Mouse (Mus musculus): Measurements from ENCODE around the gene Tub.

Tub gene

DNA sequence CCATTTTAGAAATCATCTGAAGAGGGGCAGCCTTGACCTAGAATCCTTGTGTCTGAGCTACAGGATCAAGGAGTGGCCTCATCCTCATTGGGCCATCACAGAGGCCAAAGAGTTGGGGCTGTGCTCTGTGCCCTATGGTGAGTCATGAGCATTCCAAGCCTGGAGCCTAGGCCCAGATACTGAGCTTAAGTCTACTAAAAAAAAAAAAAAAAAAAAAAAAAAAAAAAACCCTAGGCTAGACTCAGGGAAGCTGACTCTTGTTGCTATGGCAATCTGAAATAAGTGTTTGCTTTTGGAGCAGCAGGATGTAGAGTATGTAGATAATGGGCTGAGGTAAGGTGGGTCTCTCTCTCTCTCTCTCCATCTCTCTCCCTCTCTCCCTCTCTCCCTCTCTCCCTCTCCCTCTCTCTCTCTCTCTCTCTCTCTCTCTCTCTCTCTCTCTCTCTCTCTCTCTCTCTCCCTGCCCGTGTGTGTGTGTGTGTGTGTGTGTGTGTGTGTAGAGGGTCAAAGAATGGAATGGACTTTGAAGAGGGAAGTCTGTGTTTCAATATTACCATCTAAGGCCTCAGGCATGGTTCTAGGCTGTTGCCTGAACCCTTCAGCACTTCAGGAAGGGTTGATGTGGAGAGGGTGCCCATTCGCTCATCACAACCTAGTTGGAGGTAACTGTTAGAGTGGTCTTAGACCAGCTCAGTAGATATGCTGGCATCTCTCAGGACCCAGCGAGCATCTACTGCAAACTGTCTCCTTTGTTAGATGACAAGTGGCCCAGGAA lies 36.0 kb downstream of the Tub start:
- DNase-seq: no peak

DNA sequence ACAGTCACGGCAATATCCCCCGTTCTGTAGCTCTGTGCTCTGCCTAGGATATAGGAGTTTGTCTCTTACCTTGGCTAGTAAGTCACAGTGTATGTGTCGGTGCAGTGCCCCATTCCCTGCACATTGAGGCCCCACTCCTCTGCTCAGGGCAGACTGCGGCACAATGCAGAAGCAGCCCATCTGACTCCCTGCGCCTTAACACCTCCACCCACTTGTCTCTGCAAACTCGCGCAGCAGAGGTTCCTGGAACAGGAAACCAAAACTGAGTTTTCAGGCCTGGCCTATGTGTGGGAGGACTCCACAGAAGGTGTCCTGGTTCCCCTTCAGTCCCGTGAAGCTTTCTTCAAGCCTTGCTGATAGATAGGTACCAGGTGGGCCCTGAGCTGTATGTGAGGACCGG lies 41.1 kb downstream of the Tub start:
- DNase-seq: peak; percentile 77

DNA sequence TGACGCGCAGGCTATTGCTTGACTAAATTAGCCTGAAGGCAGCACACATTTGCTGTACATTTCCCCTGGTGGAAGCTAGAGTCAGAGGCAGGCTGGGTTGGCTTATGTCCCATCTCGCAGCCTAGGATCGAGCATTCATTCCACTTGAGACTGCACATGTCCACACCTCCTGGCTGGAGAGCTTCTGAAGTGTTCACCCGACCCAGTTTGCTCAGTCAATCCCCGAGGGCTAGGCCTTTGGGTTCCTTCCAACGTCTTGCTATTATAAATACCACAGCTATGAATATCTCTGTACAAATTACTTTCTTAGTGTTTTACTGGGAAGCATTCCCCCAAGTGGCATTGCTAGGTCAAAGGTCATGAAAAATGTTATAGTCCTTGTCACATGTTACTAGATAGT lies 43.1 kb downstream of the Tub start:
- DNase-seq: no peak

DNA sequence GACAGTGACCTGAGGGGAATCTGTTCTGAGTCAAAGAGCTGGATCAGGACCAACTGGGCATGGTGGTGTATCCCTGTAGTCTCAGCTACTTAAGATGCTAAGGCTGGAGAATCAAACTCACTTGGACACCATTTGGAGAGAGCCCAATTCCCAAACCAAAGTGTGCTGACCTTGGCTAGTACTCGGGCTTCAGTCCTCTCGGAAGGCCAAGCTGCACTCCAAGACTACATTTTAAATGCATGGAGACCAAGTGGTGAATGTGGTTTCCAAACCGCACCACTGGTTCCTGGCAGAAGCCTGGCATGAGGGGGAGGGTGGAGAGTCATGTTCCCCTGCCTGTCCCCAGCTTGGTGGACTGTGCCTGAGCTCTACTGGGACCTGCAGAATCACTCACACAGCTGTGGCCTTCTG lies 43.7 kb downstream of the Tub start:
- DNase-seq: no peak

DNA sequence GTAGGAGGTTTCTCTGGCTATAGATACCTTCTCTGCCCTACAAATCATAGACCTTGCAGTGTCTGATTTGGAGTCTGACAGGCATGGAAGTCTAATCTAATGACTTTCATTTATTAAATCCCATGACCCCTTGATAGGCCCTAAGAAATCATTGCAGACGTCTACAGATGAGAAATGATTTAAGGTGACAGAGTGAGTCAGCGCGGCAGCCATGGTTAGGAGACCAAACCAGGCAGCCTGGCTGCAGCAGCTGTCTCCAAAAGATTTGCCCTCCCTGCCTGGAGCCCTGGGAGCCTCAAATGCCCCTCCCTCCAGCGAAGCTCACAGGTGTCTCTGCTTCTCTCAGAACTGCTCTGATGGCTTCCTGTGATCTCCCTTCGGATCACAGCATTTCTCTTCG lies 46.0 kb downstream of the Tub start:
- DNase-seq: no peak

DNA sequence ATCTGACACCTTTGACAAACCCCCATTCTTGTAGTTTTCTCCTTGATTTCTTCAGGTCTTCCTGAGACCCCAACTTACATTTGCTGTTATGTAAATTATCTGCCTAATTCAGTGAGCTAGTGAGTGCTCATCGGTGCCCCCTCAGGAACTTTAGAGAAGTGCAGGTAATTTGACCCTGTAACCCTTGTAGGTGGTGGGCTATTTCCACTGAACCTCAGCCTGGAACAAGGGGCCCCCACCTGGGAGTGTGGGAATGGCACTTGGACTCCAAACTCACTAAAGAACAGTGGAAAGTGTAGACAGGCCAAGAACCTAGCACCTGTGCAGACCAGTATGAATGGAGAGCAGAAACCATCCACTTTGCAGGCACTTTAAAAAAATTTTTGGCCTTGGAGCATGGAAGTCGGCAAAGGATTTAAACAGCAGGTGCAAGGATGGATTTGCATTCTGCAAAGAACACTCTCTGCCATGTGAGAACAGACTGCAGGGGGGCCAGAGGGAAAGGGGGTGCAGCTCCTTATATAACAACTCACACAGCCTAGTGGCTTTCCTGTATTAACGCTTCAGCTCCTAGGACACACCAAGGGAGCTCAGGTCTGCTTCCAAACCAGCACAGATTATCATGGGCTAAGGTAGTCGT lies 50.3 kb downstream of the Tub start:
- peak; percentile 80 for DNase-seq

DNA sequence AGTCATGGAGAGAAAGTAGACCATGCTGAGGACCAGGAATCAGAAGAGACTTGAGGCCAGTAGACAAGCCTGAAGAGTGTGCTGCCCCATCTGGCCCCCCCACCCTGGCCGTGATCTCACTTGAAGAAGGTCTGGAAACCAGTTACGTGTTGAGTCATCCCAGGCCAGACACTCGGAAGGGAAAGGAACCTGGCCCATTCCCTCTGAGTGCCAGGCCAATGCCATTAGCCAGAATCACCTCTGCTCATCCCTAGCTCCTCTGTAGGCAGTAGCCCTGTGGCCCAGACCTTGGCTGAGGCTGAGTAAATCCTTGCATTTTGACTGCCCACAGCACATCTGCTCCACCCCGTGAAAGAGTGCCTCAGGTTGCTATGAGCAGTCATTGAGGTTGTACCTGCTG lies 51.8 kb downstream of the Tub start:
- DNase-seq: no peak

DNA sequence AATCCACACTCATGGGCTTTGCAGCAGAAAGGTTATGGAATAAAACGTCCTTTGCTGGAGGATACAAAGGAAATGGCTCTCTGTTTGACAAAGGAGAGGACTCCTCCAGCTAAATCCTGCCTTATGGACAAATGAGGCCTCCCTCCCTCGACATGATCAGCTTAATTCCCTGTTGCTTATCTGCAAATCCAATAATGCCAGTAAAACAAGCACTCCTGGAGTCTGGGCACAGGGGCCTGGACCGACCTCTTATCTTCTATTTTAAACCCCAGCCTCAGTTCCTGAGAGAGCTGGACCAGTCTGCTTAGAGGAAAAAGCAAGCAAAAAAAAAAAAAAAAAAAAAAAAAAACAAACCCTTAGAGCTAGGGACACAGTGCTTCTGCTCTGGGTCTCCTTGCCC lies 53.5 kb downstream of the Tub start:
- no peak for DNase-seq

DNA sequence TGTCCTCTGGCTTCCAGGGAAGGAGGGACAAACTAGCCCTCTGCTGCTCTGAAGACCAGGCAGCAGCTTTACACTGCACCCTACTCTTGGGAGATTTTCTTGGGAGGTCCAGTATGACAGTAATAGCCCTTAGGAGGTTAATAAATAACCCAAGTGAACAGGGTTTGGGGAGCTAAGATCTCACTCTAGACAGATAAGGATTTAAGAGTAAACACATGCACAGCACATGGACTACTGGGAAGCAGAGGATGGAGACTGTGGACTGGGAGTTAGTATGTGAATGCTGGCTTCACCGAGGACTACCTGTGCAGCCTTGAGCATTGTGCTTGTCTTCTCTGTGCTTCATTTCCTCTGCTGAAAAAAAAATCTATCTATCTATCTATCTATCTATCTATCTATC lies 59.1 kb downstream of the Tub start:
- no peak for DNase-seq

DNA sequence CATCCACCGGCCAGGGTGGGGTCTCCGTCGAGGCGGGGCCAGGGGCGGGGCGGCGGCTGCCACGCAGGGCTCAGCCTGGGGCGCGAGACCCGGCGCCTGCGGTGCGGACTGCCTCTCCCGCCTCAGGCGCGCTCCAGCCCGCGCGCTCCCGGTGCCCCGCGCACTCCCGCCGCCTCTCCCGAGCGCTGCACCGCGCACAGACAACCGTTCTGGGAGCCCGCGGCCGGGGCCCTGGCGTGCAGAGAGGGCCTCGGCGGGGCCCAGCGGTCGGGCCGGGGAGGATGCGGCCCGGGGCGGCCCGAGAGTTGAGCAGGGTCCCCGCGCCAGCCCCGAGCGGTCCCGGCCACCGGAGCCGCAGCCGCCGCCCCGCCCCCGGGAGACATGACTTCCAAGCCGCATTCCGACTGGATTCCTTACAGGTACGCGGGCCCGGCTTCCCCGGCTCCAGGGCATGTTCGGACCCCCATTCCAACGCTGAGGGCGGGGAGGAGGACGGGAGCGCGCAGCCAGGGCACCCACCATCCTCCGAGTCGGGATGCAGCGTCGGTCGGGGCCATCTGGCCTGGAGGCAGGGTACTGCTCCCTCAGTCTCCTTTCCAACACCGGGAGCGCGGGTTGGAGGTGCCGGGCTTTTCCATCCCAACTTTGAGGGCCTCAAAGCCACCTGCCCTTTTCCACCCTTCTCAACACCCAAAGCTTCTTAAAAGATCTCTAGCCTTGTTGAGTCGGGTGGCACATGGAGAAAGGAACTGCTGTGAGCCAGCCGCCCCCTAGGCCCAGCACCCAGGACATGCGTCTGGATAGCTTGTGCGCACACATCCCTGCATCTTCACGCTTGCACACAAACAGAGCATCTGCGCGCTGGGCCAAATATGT lies 60.8 kb downstream of the Tub start:
- no peak for DNase-seq

DNA sequence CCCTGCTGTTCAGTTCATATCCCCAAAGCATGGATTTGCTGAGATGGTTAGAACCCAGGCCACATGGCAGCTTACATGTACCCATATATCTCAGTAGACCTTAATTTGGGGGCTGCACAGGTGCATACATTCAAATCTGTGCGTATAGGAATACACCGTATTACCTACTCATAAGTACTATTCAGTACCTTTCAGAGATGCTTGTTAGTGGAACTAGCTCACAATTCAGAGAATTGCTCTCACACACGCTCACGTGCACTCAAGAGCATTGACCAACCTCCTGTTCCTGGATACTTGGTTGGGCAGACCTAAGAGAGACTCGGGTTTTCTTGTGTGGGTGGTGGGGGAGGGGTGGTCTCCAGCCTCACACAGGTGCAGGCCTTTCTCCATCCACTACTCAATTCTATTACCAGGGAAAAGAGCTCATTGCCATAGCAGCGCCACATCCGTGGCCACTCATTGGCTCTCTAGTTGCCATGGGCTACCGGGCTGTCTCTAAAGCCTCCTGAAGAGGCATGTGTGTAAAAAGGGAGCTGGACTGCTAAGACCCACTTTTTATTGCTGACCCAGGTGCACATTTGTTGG lies 61.5 kb downstream of the Tub start:
- peak; percentile 85 for DNase-seq

DNA sequence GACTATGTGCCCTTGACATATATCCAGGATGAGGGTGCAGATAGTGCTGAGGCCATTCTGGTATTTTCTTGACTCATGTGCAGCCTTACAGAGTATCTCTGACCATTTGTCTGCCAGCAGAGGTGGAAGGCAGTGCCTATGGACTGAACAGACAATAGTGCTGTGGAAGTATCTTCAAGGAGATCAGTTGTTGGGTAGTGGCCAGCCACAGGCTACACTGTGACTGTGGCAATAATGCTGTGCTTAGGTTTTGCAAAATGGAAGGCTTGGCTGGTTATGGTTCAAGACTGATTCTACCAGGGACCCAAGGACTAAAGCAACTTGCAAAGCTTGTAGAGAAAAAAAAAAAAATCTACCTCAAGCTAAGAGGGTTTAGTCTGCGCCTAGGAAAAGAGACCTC lies 62.4 kb downstream of the Tub start:
- DNase-seq: no peak

DNA sequence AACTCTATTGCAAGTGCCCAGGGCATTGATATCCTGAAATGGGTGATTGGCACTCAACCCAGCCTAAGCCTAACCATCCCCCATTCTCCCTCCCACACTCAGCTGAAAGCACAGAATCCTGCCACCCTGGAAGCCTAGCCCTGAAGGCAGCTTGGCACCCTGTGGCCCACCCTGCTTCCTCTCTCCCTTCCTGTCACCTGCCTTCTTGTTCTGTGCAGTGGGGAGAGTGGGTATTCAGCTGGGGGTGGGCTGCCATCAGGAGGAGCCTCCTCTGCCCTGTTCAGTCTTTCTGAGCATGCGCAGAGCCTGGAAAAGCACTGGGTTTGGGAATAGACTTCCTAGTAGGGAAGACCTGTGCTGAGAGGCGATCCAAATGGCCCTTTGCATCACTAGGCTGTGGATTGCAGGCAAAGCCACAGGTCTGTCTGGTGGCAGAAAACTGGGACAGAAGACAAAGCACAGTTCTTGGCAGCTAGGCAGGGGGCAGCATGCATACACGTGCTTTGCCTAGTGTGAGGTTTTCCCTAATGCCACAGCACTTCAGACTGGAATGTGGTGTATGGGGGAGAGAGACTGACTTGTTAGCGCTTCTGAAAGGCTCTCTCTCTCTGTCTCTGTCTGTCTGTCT lies 63.0 kb downstream of the Tub start:
- DNase-seq: peak; percentile 56

DNA sequence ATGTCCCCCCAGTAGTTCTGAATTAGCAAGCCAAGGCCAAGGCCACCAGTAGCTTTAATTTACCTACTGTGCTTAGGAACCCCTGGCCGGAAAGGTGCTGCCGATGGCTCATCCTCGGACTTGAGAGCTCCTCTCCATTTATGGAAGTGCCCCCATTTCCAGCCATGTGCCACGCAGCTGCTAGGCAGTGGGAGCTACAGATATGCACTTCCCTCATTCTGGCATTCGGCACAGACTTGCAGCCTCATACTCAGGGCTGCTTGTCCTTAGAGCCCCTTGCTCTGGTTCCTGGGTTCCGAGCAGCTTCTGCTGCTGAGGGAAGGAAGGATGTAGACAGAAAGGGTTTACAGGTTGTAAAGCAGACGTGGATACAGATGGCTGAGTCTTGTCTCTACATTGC lies 64.7 kb downstream of the Tub start:
- DNase-seq: no peak

DNA sequence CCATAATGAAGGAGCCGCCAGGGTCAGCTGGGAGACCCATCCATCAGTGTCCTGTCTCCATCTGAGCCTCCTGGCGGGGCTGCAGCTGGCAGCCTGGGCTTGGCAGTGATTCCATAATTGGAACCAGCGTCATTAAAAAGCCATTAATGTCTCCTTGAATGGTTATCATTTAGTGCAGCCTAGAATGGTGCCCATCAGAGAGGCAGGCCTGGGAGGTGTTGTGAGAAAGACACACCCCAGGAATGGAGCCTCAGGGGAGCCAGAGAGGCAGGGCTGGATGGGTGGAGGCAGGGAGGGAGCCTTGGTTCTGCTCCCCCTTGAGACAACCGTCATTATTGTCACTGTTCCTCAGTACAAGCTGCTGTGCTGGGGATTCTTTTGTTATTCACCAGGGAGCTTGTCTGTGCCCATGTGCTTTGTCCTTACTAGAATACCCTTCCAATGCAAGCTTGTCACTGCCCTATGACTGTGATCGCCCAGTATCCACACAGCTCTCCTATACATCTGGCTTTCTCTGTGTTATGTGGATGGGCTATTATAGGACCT lies 66.3 kb downstream of the Tub start:
- DNase-seq: no peak

DNA sequence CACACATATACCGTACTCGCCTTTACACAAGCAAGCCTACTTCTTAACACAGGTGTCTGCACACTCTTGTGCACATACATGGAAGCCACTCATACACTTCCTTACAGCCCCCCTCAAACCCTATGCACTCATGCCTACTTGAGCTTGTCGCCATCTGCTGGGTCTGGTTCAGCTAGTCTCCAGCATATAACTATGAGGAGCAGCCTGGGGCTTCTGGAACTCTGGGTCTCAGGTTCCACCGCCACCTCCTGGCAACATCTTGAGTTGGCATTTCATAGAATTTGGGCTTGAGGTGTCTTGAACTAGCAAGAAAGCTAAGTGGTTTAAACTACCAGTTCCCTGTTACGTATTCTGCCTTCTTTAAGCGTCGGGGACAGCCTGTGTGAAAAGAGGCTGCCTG lies 69.1 kb downstream of the Tub start:
- DNase-seq: no peak

DNA sequence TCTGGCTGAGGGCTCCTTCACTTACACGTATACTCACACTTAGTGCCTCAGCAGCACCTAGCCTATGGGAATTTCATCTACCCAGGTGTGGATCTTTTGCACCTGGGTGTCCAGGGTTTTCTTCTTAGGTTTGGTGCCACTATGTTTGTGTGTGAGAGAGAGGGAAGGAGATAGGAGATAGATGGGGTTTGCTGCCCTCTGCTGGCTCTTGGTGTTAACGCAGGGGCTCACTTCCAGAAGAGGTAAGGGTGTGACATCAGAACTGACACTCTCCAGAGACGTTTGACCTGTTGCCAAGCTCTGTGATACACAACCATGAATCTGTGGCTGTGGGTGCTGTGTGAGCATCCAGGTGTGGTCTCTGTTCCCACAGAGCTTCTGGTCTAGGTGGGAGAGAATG lies 71.3 kb downstream of the Tub start:
- DNase-seq: no peak

DNA sequence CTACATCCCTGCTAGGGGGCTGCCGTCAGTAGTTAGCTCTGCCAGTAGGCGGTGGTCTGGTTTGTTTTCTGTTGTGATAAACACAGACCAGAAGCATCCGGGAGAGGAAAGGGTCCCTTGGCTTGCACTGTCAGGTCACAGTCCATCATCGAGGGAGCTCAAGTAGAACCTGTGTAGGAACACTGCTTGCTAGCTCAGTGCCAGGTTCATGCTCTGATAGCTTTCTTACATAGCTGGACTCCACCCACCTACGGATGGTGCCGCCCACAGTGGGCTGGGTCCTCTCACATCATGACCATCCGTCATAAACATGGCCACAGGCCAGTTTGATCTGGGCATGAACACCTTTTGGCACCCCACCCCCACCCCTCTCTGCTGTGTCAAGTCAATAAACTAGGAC lies 75.6 kb downstream of the Tub start:
- no peak for DNase-seq

DNA sequence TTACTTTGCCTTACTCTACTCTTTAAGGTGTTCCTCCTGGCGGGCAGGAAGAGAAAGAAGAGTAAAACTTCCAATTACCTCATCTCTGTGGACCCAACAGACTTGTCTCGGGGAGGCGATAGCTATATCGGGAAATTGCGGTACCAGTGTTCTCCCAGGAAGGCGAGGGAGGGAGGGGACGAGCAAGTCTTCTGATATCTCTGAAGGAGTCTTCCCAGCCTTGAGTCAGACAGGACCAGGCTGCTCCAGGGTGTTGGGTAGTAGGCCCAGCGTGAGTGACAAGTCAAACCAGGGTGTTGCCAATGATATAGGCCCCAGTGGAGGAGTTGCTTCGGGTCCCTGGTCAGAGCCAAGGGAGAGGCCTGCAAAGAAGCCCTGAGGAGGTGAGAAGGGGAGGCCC lies 76.8 kb downstream of the Tub start:
- DNase-seq: no peak

DNA sequence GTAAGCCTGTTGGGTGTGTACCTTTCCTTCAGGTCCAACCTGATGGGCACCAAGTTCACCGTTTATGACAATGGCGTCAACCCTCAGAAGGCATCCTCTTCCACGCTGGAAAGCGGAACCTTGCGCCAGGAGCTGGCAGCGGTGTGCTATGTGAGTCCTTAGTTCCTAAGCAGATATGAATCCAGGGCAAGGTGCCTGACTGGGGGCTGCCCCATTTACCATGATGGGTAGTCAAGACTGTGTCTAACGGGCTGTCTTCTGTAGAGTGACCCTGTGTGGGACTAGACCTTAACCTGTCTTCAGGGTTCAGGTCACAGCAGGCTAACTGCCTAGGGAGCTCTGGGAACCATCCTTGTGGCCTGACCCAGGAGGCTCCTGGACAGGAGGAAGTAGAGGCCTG lies 77.6 kb downstream of the Tub start:
- DNase-seq: no peak

DNA sequence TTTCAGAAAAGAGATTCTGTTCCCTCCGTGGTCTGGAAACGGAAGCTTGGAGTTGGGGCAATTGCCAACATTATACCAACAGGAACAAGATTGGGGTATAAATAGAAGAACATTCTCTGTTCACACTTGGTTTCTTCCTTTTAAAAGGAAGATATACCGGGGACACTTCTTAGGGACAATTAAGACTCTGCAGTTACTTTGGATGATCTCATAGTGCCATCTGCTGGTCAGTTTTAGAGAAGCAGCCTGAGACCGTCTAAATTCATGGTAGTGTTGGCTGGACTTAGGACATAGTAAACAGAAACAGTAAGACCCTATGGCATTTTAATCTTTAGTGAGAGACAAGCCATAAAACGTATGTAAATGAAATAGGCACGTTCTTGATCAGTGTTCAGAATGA lies 78.1 kb downstream of the Tub start:
- DNase-seq: no peak

DNA sequence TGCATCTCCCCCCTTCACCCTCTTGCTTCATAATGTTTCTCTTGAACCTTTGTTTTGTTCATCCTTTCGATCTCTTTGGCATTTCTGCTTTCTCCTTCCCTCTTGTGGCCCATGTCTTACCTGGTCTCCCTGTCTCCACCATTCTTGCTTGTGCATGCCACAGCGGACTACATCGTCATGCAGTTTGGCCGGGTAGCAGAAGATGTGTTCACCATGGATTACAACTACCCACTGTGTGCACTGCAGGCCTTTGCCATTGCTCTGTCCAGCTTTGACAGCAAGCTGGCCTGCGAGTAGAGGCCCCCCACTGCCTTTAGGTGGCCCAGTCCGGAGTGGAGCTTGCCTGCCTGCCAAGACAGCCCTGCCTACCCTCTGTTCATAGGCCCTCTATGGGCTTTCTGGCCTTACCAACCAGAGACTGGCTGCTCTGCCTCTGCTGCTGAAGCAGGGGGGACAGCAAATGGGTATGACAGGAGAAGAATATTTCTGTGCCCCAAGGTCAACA lies 79.9 kb downstream of the Tub start:
- DNase-seq: no peak

DNA sequence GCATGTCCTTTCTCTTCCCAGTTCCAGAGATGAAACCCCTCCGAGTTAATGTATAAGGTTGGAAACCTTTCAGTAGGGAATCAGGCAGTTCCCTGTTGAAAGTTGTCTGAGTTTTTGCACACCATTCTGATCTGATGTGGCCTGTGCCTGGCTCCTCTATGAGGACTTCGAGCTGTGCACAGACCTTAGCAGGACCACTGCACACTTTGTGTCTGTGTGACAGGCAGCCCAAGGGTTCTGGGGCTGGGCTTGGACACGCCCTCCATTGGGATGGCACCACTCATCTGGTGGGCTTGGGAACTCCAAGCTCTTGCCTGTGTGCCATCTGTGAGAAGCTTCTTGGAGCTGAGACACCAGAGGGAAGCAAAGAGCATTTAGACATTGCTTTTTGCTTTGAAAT lies 81.2 kb downstream of the Tub start:
- no peak for DNase-seq

Measured in layer of hippocampus, adult 9-11 months (tissue).